Mouse (Mus musculus) E14TG2a.4 (cell line): ENCODE measurements at regions not wholly inside any gene's neighbourhood (a gene's known extent, or its start where the extent isn't known, plus 50 kb on each side); places are given as distances from the start of the nearest gene placed in this dataset.

Experiments used
- CTCF ChIP-seq: conservative IDR thresholded peaks from 2 replicates; pipeline ENCODE4 v1.5.1; 2014; ENCODE audit warnings: low read length
- NANOG ChIP-seq: IDR thresholded peaks from 2 replicates; pipeline ENCODE4 v1.6.1; 2014; ENCODE audit warnings: borderline replicate concordance, low read length, mixed read lengths
- POU5F1 ChIP-seq: IDR thresholded peaks from 2 replicates; pipeline ENCODE4 v1.6.1; 2014; ENCODE audit warnings: low read length, borderline replicate concordance

DNA sequence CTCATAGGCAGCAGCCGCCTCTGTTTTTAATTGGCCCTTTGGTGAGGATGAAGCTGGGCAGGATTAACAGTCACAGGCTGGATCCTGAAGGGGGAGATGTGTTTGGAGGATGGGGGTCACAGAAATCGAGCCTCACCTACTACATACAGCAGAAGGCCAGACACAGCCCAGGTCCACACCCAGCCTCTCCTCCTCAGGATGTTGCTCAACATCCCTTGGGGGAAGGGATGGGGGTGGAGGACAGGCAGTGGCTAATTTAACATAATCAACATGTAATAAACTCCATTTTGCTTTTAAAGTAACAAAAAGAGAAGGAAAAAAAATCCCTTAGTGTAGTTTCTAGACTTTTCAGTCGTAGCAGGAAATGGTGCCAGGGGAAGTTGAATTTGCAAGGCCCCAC, 152.0 kb downstream of the Zfp365 start:
- TF ChIP-seq CTCF, result no peak
- TF ChIP-seq NANOG, result no peak
- TF ChIP-seq POU5F1, result no peak
